Mouse (Mus musculus) spleen, adult 2 months (tissue): Measurements from ENCODE around the gene Ppt1. TPM values are rescaled to one million over a fixed set of nuclear protein-coding genes. Genes with fewer than 3 reads are reported as not detected.
A peak's percentile ranks its signal among the peaks of the same experiment; 100 is the strongest.
"Not testable (repeated sequence)": the region's sequence is repeated elsewhere in the genome, so short reads cannot be mapped to it uniquely, and the experiment has no call there.

Experiments
- DNase-seq, 2 experiments: peaks; one replicate each; pipeline versions ENCODE4 v3.0.0 to v3.0.0-alpha.2; 2012 to 2021; ENCODE audit warnings: low spot score in 2 of 2, low read depth in 1 of 2
- H3K27ac ChIP-seq: fragments of 200-500 bp; 2 replicates; pipeline ENCODE4 v1.5.1; 2012; ENCODE audit warnings: low read length, inconsistent platforms; ENCODE audit not compliant: insufficient read depth
- H3K27me3 ChIP-seq: fragments of 200-500 bp; 2 replicates; pipeline ENCODE4 v1.6.1; 2012; ENCODE audit warnings: mild to moderate bottlenecking, moderate library complexity, low read length, inconsistent platforms; ENCODE audit not compliant: control insufficient read depth, insufficient read depth
- H3K36me3 ChIP-seq: fragments of 200-500 bp; 2 replicates; pipeline ENCODE4 v1.6.1; 2012; ENCODE audit warnings: mild to moderate bottlenecking, low read length, inconsistent platforms; ENCODE audit not compliant: control insufficient read depth, insufficient read depth
- H3K4me1 ChIP-seq: fragments of 200-500 bp; 2 replicates; pipeline ENCODE4 v1.6.1; 2011; ENCODE audit warnings: inconsistent platforms; ENCODE audit not compliant: control insufficient read depth, insufficient read depth, insufficient read length
- H3K4me3 ChIP-seq: fragments of 200-500 bp; 2 replicates; pipeline ENCODE4 v1.5.1; 2011; ENCODE audit warnings: mild to moderate bottlenecking, inconsistent platforms; ENCODE audit not compliant: insufficient read depth, insufficient read length; ENCODE audit errors: extremely low read depth
- CTCF ChIP-seq: fragments of 200-500 bp; IDR thresholded peaks from 2 replicates; pipeline ENCODE4 v1.5.1; 2011; ENCODE audit warnings: mild to moderate bottlenecking, inconsistent platforms; ENCODE audit not compliant: insufficient read depth, insufficient read length, insufficient replicate concordance; ENCODE audit errors: extremely low read depth
- POLR2A ChIP-seq: fragments of 200-500 bp; IDR thresholded peaks from 2 replicates; pipeline ENCODE4 v1.6.1; 2011; ENCODE audit warnings: low read depth, low read length, inconsistent platforms
- WGBS: fragments of 180-500 bp; shearing (Covaris S2); methylation state at CpG from one replicate; pipeline ENCODE4 v1.1.7; 2018; 5-methylcytosine and 5-hydroxymethylcytosine counted together
- polyA plus RNA-seq: library from polyadenylated mRNA; depleted of rRNA; stranded (reverse); fragments of >200 nt; gene quantifications from 2 replicates; pipeline ENCODE4 v1.2.3, GENCODE M21; 2012; rRNA removed

The Ppt1 gene
- 31.6 and 44.3 TPM in 2 replicates for polyA plus RNA-seq

GRCm38 (mm10) chr4:122835530-122836402, at the start of gene Ppt1:
Gene Ppt1 (plus strand): TSS chr4:122836242.
- Histone ChIP-seq H3K27me3 (no peaks in the 10 kb centered on the region), H3K4me1 (peaks cover 2% of the 10 kb centered on the region; the same call in 1 of the 2 replicates), H3K27ac (peak within 1 kb of the TSS; percentile 52; the same call in 1 of the 2 replicates), H3K4me3 (peak within 1 kb of the TSS; percentile 84), H3K36me3 (0 out of 2 replicates have a peak, but pooled peaks cover 2% of the 10 kb centered on the region)
- TF ChIP-seq CTCF (peak; percentile 25; the same call in 1 of the 2 replicates), POLR2A (peak; percentile 67)
- 3% methylated on average over 31 of the region's 31 CpGs for WGBS
- DNase-seq: peak; percentile 70 to 88

DNA sequence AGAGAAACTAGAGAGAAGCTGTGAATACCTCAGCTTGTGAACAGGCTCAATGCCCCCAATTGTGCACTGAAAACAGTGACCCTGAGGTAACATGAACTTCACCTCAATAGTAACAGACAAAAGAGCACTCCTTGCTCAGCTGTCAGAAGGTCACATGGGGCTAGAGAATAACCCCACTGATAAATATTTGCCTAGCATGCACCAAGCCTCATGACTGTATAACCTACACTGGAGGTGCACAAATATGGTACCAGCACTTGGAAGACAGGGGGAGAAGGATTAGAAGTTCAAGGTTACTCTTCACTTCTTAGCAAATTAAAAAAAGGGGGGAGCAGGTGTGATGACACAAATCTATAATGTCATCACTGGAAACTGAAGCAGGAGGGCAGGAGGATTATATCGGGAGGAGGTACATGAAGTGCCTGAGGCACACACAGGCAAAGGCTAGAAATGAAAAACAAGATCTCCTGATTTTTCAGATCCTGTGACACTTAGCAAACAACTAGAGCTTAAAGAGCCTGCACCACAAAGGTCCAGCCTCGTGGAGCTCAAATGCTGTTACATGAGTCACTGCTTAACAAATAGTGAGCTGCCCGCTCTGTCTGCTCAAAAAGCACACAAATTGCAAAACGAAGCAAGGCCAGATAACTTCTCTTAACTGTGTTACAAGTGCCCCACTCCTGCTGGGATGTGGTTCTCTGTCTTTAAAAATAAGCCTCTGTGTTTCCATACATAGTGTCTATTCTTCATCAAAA, 46.5 kb upstream of the Ppt1 start:
- Histone ChIP-seq H3K36me3 (no peaks in the 10 kb centered on the region), H3K4me1 (no peaks in the 10 kb centered on the region), H3K27me3 (no peaks in the 10 kb centered on the region), H3K27ac (no peak overlapping the region), H3K4me3 (no peak overlapping the region)
- no peak for TF ChIP-seq CTCF
- no peak for TF ChIP-seq POLR2A
- 74% methylated on average over 4 of the region's 4 CpGs for WGBS
- DNase-seq: no peak

GRCm38 (mm10) chr4:122808108-122808507, 27.9 kb upstream of the Ppt1 start:
- WGBS: 25% methylated on average over 4 of the region's 4 CpGs
- Histone ChIP-seq H3K4me3 (no peak overlapping the region), H3K36me3 (no peaks in the 10 kb centered on the region), H3K4me1 (no peaks in the 10 kb centered on the region), H3K27me3 (no peaks in the 10 kb centered on the region), H3K27ac (no peak overlapping the region)
- DNase-seq: peak; percentile 42 to 77
- peak; percentile 82; the same call in 1 of the 2 replicates for TF ChIP-seq CTCF
- TF ChIP-seq POLR2A: no peak

GRCm38 (mm10) chr4:122811180-122811579, 24.9 kb upstream of the Ppt1 start:
- 46% methylated on average over 1 of the region's 1 CpGs for WGBS
- no peak for DNase-seq
- Histone ChIP-seq H3K36me3 (no peaks in the 10 kb centered on the region), H3K27ac (no peak overlapping the region), H3K4me3 (no peak overlapping the region), H3K4me1 (no peaks in the 10 kb centered on the region), H3K27me3 (no peaks in the 10 kb centered on the region)
- TF ChIP-seq CTCF (no peak), POLR2A (no peak)

DNA sequence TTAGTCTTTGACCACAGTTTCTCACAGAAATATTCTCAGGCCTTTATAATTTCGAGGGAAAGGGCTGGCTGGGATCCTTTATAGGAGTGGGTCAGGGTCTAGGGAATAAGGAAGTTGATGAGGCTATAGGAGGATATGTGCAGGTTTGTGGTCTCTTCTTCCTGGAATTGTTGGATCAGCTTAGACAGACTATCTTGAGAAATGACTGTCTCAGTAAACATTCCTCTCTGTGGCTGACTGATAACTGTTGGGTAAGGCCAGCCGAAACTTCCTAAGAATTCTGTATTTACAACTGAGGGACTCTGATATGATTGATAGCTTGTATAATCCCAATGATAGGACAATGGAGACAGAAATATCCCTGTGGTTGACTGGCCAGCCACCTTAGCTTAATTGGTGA, 24.2 kb upstream of the Ppt1 start:
- Histone ChIP-seq H3K27ac (no peak overlapping the region), H3K4me3 (no peak overlapping the region), H3K36me3 (no peaks in the 10 kb centered on the region), H3K27me3 (no peaks in the 10 kb centered on the region), H3K4me1 (no peaks in the 10 kb centered on the region)
- DNase-seq: no peak
- 51% methylated on average over 2 of the region's 2 CpGs for WGBS
- TF ChIP-seq CTCF: no peak
- TF ChIP-seq POLR2A: no peak

GRCm38 (mm10) chr4:122816202-122816601, 19.8 kb upstream of the Ppt1 start:
- no peak for TF ChIP-seq CTCF
- no peak for TF ChIP-seq POLR2A
- Histone ChIP-seq H3K4me1 (no peaks in the 10 kb centered on the region), H3K36me3 (no peaks in the 10 kb centered on the region), H3K27ac (no peak overlapping the region), H3K4me3 (no peak overlapping the region), H3K27me3 (no peaks in the 10 kb centered on the region)
- WGBS: 75% methylated on average over 1 of the region's 1 CpGs
- DNase-seq: no peak

GRCm38 (mm10) chr4:122820941-122821340, 15.1 kb upstream of the Ppt1 start:
- H3K27me3 ChIP-seq, H3K4me1 ChIP-seq, H3K27ac ChIP-seq, H3K4me3 ChIP-seq, DNase-seq, H3K36me3 ChIP-seq: not testable (repeated sequence)
- 68% methylated on average over 10 of the region's 10 CpGs for WGBS
